Mouse (Mus musculus): Measurements from ENCODE around the gene Gch1. TPM values are rescaled to one million over a fixed set of nuclear protein-coding genes. Genes with fewer than 3 reads are reported as not detected.

Gch1 gene
- polyA plus RNA-seq, 1 experiment = 18.8 TPM

- H3K4me3 ChIP-seq (replicated peaks; ENCODE audit: control insufficient read depth, low read depth, low read length) = no peak overlapping the region
- WGBS = 46% methylated on average over 3 of the region's 3 CpGs
- no peak overlapping the region for H3K27ac ChIP-seq (ENCODE audit: control insufficient read depth, insufficient read depth, low read depth, low read length, poor library complexity)
- H3K4me1 ChIP-seq (ENCODE audit: control insufficient read depth, insufficient read depth, low read length) = no peaks in the 10 kb centered on the region; the same call in 1 of the 2 replicates
- TF ChIP-seq POLR2A (IDR thresholded peaks at IDR 0.05; ENCODE audit: borderline replicate concordance, control insufficient read depth, low read depth, low read length) (no peak), CTCF (IDR thresholded peaks at IDR 0.05; ENCODE audit: control insufficient read depth, insufficient read depth, low read length) (no peak)
These were observed 81.8 kb downstream of the Gch1 start for GRCm38 (mm10) chr14:47107461-47107860.

GRCm38 (mm10) chr14:47105755-47106154 is 83.5 kb downstream of the Gch1 start:
- H3K4me1 ChIP-seq (ENCODE audit: control insufficient read depth, insufficient read depth, low read length) = no peaks in the 10 kb centered on the region; the same call in 1 of the 2 replicates
- 78% methylated on average over 3 of the region's 3 CpGs for WGBS
- no peak for TF ChIP-seq CTCF (IDR thresholded peaks at IDR 0.05; ENCODE audit: control insufficient read depth, insufficient read depth, low read length)
- no peak for TF ChIP-seq POLR2A (IDR thresholded peaks at IDR 0.05; ENCODE audit: borderline replicate concordance, control insufficient read depth, low read depth, low read length)
- H3K4me3 ChIP-seq (replicated peaks; ENCODE audit: control insufficient read depth, low read depth, low read length) = no peak overlapping the region
- H3K27ac ChIP-seq (ENCODE audit: control insufficient read depth, insufficient read depth, low read depth, low read length, poor library complexity) = no peak overlapping the region

- 78% methylated on average over 3 of the region's 3 CpGs for WGBS
- no peak overlapping the region for H3K4me3 ChIP-seq (replicated peaks; ENCODE audit: control insufficient read depth, low read depth, low read length)
- no peak for TF ChIP-seq CTCF (IDR thresholded peaks at IDR 0.05; ENCODE audit: control insufficient read depth, insufficient read depth, low read length)
- no peak for TF ChIP-seq POLR2A (IDR thresholded peaks at IDR 0.05; ENCODE audit: borderline replicate concordance, control insufficient read depth, low read depth, low read length)
- H3K4me1 ChIP-seq (ENCODE audit: control insufficient read depth, insufficient read depth, low read length) = no peaks in the 10 kb centered on the region; the same call in 1 of the 2 replicates
- no peak overlapping the region for H3K27ac ChIP-seq (ENCODE audit: control insufficient read depth, insufficient read depth, low read depth, low read length, poor library complexity)
These were observed 84.0 kb downstream of the Gch1 start for GRCm38 (mm10) chr14:47105174-47105557.

GRCm38 (mm10) chr14:47104246-47105173 is 84.7 kb downstream of the Gch1 start:
- Histone ChIP-seq H3K27ac (ENCODE audit: control insufficient read depth, insufficient read depth, low read depth, low read length, poor library complexity) (peak overlapping the region; percentile 48; the same call in 1 of the 2 replicates), H3K4me1 (ENCODE audit: control insufficient read depth, insufficient read depth, low read length) (no peaks in the 10 kb centered on the region; the same call in 1 of the 2 replicates), H3K4me3 (replicated peaks; ENCODE audit: control insufficient read depth, low read depth, low read length) (peak overlapping the region; percentile 19)
- WGBS = 26% methylated on average over 19 of the region's 19 CpGs
- no peak for TF ChIP-seq CTCF (IDR thresholded peaks at IDR 0.05; ENCODE audit: control insufficient read depth, insufficient read depth, low read length)
- TF ChIP-seq POLR2A (IDR thresholded peaks at IDR 0.05; ENCODE audit: borderline replicate concordance, control insufficient read depth, low read depth, low read length) = no peak

Other genes starting within 250 kb of the Gch1 start
- gene Wdhd1, start 87.4 kb upstream of the Gch1 start, polyA plus RNA-seq (2011; ENCODE audit: insufficient read depth, insufficient read length, low replicate concordance, missing spikeins) = 69.3 and 87.8 TPM in 2 replicates
- gene Socs4, start 87.5 kb upstream of the Gch1 start, polyA plus RNA-seq (2011; ENCODE audit: insufficient read depth, insufficient read length, low replicate concordance, missing spikeins) = 8.6 and 12.6 TPM in 2 replicates
- 27.7 and 29.6 TPM in 2 replicates for gene Mapk1ip1l, start 108.9 kb upstream of the Gch1 start, polyA plus RNA-seq (2011; ENCODE audit: insufficient read depth, insufficient read length, low replicate concordance, missing spikeins)
- gene Lgals3, start 178.3 kb upstream of the Gch1 start, polyA plus RNA-seq (2011; ENCODE audit: insufficient read depth, insufficient read length, low replicate concordance, missing spikeins) = 66.3 and 147 TPM in 2 replicates
- gene Dlgap5, start 229.0 kb upstream of the Gch1 start, polyA plus RNA-seq (2011; ENCODE audit: insufficient read depth, insufficient read length, low replicate concordance, missing spikeins) = 45.7 and 76.7 TPM in 2 replicates